Mouse (Mus musculus) brown adipose tissue, adult 24 weeks (tissue): Measurements from ENCODE around the gene Spcs3. TPM values are rescaled to one million over a fixed set of nuclear protein-coding genes. Genes with fewer than 3 reads are reported as not detected.
"Not testable (repeated sequence)": the region's sequence is repeated elsewhere in the genome, so short reads cannot be mapped to it uniquely, and the experiment has no call there.

Experiments
- H3K27ac ChIP-seq: fragments of 200-500 bp; replicated peaks from 2 replicates; pipeline ENCODE4 v1.5.1; 2012; ENCODE audit warnings: low read depth, mild to moderate bottlenecking, low read length
- H3K4me1 ChIP-seq: fragments of 200-500 bp; 2 replicates; pipeline ENCODE4 v1.6.1; 2012; ENCODE audit warnings: low read length, mixed read lengths; ENCODE audit not compliant: control insufficient read depth, insufficient read depth, insufficient read length
- H3K4me3 ChIP-seq: fragments of 200-500 bp; 2 replicates; pipeline ENCODE4 v1.5.1; 2012; ENCODE audit warnings: low read depth, mild to moderate bottlenecking, low read length, moderate library complexity; ENCODE audit not compliant: insufficient read depth
- polyA plus RNA-seq: library from polyadenylated mRNA; stranded (reverse); fragments of >200 nt; gene quantifications from 2 replicates; pipeline ENCODE4 v1.2.4, GENCODE M21; 2012; ENCODE audit not compliant: missing spikeins, insufficient read depth, insufficient read length

Gene Spcs3
- polyA plus RNA-seq, 1 experiment = 10.5 TPM

GRCm38 (mm10) chr8:54525606-54526005 is 4.2 kb downstream of the Spcs3 start:
- H3K27ac ChIP-seq = no peak overlapping the region
- H3K4me1 ChIP-seq = 0 out of 2 replicates have a peak, but pooled peaks cover 2% of the 10 kb centered on the region
- H3K4me3 ChIP-seq = no peak overlapping the region

DNA sequence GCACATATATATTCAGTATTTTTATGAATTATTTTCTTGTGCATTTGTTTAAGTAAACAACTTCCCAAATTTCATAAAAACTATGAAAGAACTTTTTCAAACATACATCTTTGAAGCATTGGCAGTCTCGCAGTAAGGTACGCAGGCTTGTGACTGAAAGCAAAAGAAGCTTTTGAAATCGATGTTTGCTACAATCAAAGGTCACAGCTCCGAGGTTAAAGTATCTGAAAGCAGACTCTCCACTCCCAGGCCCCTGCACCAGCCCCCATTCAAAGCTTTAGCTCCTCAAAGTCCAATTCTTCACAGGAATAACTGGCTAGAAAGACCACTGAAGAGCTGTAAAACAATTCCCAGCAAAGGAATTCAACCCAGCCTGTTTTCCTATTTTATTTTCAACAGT is 9.3 kb downstream of the Spcs3 start:
- H3K4me1 ChIP-seq = no peaks in the 10 kb centered on the region
- no peak overlapping the region for H3K27ac ChIP-seq
- H3K4me3 ChIP-seq = no peak overlapping the region

DNA sequence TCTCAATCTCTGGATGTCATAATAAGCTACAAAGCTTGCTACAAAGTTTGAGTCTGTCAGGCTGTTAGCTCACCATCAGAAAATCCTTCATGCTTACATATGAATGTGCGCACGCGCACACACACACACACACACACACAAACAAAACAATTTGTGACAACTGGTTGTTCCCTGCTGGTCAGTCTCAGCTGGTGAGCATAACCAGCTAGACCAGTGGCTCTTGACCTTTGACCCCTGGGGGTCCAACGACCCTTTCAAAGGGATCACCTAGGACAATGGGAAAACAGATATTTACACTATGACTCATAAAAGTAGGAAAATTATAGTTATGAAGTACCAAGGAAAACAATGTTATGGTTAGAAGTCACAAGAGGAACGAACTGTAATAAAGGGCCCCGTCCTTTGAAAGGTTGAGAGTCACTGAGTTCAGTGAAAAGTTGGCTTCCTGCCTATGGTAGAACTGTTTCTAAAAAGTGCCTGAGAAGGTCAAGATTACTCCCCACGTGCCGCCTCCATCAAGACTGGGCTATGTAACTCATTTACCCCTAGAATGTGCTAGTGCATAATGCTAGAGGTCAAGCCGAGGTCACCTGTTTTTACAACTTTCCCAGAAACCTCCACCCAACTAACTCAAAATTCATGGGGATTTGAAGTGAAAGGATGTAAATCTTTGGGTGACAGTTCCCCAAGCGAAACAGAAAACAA is 10.9 kb downstream of the Spcs3 start:
- H3K4me1 ChIP-seq = no peaks in the 10 kb centered on the region
- H3K4me3 ChIP-seq = no peak overlapping the region
- H3K27ac ChIP-seq = no peak overlapping the region

DNA sequence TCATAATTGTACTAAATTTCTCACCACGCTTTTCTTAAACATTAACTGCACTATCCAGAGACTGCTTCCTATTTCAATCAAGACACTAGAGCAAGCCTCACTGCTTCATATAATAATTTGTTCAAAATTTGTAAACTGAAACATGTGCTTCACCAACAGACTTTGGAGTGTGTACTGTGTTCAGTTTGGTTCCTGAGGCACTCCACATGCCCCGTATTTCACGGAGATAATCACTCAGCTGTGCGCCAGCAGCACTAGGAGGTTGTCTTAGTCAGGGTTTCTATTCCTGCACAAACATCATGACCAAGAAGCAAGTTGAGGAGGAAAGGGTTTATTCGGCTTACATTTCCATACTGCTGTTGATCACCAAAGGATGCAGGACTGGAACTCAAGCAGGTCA is 17.6 kb downstream of the Spcs3 start:
- not testable (repeated sequence) for H3K27ac ChIP-seq, H3K4me1 ChIP-seq, H3K4me3 ChIP-seq

DNA sequence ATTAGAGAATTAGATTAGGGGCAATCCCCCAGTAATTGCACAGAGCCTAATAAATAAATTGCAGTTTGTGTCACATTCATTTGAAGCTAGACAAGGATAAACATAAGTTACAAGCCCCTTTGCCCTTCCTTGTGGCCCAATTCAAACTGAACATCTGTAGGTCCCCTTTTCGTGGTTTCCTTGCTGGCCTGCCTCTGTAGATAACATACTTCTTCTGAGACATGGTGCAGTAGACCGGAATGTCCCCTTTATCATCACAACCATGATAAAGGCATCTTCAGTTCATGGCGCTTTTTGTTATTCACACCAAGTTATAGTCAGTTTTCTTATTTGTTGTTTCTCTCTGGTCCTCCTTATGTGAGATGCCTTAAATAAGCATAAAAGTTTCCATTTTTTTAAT is 18.0 kb downstream of the Spcs3 start:
- Histone ChIP-seq H3K4me1 (no peaks in the 10 kb centered on the region), H3K4me3 (no peak overlapping the region), H3K27ac (no peak overlapping the region)

DNA sequence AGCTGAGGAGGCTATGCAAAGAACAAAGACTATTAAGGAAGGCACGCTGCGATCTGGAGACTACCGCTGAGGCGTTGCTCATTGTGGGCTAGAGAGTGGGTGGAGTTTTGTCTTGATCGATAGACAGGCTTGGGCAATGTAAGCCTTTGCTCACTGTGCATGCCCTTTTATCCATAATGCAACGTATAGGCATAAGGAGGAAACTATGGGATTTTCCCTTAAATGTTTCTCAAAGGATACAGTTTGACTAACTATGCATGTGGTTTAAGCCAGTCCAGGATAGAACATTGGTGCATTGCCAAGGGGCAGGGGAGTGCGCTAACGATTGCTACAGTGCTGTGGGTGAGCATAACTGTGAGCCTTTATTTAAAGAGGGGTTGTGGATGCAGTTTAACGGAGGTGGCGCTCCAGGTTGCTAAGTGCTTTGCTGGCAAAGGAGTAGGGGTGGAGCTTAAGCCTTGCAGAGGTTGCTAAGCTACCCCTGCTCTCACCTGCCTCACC is 20.5 kb downstream of the Spcs3 start:
- Histone ChIP-seq H3K27ac (no peak overlapping the region), H3K4me3 (no peak overlapping the region), H3K4me1 (no peaks in the 10 kb centered on the region)

GRCm38 (mm10) chr8:54508814-54509213 is 21.0 kb downstream of the Spcs3 start:
- Histone ChIP-seq H3K27ac (no peak overlapping the region), H3K4me3 (no peak overlapping the region)

DNA sequence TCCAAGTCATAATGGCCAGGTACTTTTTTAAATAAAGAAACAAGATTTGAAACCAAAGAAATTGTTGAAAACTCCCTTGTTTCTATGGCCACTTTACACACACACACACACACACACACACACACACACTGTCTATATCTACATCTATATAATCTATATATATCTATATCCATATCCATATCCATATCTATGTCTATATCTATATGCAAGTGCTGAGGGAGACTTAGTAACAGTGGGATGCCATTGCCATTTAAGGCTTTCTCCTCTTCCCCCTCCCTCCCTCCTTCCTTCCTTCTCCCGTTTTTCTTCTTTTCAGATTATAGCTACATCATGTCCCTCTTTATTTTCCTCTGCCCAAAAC is 21.7 kb downstream of the Spcs3 start:
- no peaks in the 10 kb centered on the region for H3K4me1 ChIP-seq
- no peak overlapping the region for H3K4me3 ChIP-seq
- no peak overlapping the region for H3K27ac ChIP-seq

More at GRCm38 (mm10) chr8:54508814-54509213, 21.0 kb downstream of the Spcs3 start:
- H3K4me1 ChIP-seq = no peaks in the 10 kb centered on the region

- Histone ChIP-seq H3K4me1 (no peaks in the 10 kb centered on the region), H3K4me3 (no peak overlapping the region), H3K27ac (no peak overlapping the region)
Observed at GRCm38 (mm10) chr8:54507428-54508095, 22.2 kb downstream of the Spcs3 start.

DNA sequence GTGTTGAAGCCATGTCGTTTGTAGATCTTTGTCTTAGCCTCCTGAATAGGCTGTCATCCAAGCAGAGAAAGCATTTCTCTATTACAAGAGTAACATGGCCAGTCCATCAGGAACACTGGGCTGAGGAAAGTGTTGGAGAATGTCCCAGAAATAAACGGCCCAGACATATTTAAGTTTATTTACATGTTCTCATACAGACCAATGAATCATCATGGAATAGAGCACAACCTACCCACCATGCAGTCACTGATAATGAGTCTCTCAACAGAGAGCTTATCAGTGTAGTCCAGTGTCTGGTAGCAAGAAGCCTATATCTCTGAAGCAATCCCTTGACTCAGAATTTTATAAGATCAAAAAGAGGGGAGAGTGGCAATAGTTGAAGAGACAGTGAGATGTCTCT is 24.7 kb downstream of the Spcs3 start:
- Histone ChIP-seq H3K4me3 (no peak overlapping the region), H3K27ac (no peak overlapping the region), H3K4me1 (no peaks in the 10 kb centered on the region)

DNA sequence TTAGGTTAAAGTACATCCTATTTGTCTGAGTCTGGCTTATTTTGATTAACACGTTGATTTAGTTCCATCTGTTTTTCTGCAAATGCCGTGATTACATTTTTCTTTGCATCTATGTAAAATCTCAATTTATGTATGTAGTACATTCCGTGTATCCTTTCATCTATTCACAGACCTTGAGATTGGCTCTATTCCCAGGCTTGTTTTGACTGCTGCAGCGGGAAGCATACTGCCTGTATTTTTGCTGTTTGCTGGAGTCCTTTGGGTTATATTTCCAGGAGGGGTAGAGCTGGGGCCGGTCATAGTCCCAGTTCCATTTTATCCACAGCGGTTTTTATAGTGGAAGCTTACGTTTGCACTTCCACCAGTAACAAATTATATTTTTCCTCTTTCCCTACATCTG is 26.7 kb downstream of the Spcs3 start:
- Histone ChIP-seq H3K4me3 (no peak overlapping the region), H3K4me1 (no peaks in the 10 kb centered on the region), H3K27ac (no peak overlapping the region)

DNA sequence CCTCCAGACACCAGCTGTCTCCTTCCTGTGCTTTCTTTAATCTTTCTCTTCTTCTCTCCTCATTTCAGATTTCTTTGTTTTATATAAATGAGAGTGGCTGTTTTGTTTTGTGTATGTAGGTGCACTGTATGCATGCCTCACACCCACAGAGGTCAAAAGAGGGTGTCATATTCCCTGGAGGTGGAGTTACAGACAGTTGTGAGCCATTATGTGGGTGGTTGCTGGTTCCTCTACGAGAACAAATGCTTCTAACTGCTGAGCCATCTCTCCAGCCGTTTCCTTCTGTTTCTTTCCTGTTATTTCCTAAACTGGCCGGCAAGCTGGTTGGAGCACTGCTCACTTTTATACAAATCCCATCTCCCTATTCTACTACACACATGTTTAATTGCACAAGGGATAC is 35.9 kb downstream of the Spcs3 start:
- H3K4me3 ChIP-seq = no peak overlapping the region
- no peaks in the 10 kb centered on the region for H3K4me1 ChIP-seq
- H3K27ac ChIP-seq = no peak overlapping the region

- Histone ChIP-seq H3K27ac (no peak overlapping the region), H3K4me1 (no peaks in the 10 kb centered on the region), H3K4me3 (no peak overlapping the region)
Observed at GRCm38 (mm10) chr8:54493110-54493509, 36.7 kb downstream of the Spcs3 start.

GRCm38 (mm10) chr8:54491934-54492333 is 37.9 kb downstream of the Spcs3 start:
- no peaks in the 10 kb centered on the region for H3K4me1 ChIP-seq
- H3K4me3 ChIP-seq = no peak overlapping the region
- H3K27ac ChIP-seq = no peak overlapping the region

DNA sequence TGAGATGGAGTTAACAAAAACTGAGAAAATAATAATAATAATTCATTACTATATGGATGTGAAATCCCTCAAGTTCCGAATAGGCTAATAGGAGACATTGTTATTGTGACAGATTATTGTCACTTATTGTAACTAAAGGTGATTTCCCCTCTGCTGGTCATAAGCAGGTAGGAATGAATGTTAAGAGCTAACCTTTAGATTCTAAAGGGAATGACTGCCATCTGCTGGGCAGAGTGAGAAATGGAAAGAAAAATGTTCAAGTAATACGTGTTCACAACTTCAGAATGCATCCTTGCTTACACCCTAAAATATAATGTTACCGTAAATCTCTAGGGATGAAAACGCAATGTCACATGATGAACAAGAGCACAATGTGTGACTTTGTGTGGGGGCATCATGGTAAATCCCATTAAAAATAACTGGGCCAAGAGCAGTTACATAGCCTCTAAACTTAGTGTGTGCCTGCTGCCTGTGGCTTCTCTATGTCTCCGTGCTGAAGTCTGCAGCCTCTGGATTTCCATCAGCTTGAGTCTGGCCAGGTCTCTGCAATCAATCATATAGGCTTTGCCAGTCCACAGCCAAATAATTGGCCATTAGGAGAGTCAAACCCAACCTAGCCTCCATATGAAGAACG is 38.6 kb downstream of the Spcs3 start:
- H3K4me3 ChIP-seq = no peak overlapping the region
- H3K27ac ChIP-seq = no peak overlapping the region
- H3K4me1 ChIP-seq = no peaks in the 10 kb centered on the region

- H3K4me1 ChIP-seq = no peaks in the 10 kb centered on the region
- no peak overlapping the region for H3K27ac ChIP-seq
- H3K4me3 ChIP-seq = no peak overlapping the region
Observed at GRCm38 (mm10) chr8:54488437-54488836, 41.4 kb downstream of the Spcs3 start.
